Mouse (Mus musculus): Measurements from ENCODE around the gene Cenpx. TPM values are rescaled to one million over a fixed set of nuclear protein-coding genes. Genes with fewer than 3 reads are reported as not detected.
A peak's percentile ranks its signal among the peaks of the same experiment; 100 is the strongest.
"Not testable (repeated sequence)": the region's sequence is repeated elsewhere in the genome, so short reads cannot be mapped to it uniquely, and the experiment has no call there.

The Cenpx gene
- 156 and 166 TPM in 2 replicates for polyA plus RNA-seq (2015; fragmentation: Nextera tagmentation; extraction: Ambion mirVana)

DNA sequence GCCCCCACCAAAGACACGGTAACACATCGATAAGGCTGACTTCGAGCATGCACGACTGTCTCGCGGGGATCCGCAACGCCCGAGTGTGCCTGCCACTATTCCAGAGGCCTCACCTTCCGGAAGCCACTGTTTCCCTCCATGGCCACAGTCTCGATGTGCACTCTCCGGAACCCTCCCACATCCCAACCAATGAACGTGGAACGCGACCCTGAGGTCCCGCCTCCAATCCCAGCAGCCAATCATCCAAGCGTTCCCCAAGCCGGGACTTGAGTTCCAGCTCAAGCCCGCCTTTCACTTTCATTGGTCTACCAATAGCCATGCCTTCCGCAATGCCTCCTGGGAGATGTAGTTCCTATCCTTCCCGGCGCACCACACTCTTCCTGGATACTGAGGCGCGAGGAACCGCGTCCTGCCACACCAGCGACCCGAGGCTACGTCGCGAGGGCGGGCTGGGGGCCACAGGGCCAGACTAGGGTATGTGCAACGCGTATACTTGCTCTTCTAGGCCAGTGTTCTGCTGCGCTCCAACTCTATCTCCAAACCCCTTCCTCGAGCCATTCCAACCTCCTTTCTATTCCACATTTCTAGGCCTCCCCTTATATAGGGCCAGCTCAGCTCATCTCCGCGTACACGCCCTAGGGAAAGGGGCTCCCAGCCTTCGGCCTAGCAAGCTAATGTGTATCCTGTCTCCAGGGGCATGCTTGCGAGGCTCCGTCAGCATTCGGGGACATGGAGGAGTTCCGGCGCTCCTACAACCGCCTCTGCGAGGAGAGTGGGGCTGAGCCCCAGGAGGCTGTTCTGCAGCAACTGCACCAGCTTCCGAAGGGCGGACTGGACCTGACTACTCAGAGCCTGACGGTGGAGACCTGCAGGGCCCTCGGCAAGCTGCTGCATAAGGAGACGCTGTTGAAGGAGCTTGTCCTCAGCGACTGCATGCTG lies at the start of gene Cenpx, which contains the start of gene Lrrc45:
TSS of gene Cenpx (minus strand) at position 159 of the 939 bp plus-strand sequence.
TSS of gene Lrrc45 (plus strand) at position 346 of the 939 bp plus-strand sequence.
- WGBS: 1% methylated on average over 53 of the region's 53 CpGs
- ATAC-seq (ENCODE audit: insufficient number of reproducible peaks, low FRiP score, low TSS enrichment, low read depth): peak; percentile 95

DNA sequence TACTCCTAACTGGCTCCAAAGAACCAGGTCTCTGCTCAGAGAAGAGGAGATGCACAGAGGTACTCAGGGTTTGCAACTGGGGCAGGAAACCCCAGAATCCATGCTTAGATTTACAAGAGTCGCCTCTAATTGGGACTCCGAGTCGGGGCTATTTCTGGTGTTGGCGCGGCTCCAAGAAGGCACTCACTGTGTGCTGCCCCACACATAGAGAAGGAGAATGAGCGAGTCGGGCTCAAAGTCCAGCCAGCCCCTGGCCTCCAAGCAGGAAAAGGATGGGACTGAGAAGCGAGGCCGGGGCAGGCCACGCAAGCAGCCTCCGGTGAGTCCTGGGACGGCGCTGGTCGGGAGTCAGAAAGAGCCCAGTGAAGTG lies 49.1 kb upstream of the Cenpx start, which contains the start of gene Hmga1b:
TSS of gene Hmga1b (plus strand) at position 123 of the 370 bp plus-strand sequence.
- 14% methylated on average over 14 of the region's 14 CpGs for WGBS
- H3K4me1 ChIP-seq; H3K27ac ChIP-seq; H3K27me3 ChIP-seq; H3K36me3 ChIP-seq; H3K9ac ChIP-seq; H3K4me3 ChIP-seq; H3K9me3 ChIP-seq; ATAC-seq (ENCODE audit: insufficient number of reproducible peaks, low FRiP score, low TSS enrichment, low read depth): not testable (repeated sequence)
- 0 out of 2 replicates have a peak within 1 kb of the TSS, but pooled peaks have one; percentile 10 for H3K4me2 ChIP-seq

More for the DNA sequence above, at the start of gene Cenpx, which contains the start of gene Lrrc45:
- H3K9me3 ChIP-seq: no peaks in the 10 kb centered on the region
- peak within 1 kb of the TSS; percentile 57 for H3K9ac ChIP-seq
- peaks cover 44% of the 10 kb centered on the region for H3K4me1 ChIP-seq
- peak within 1 kb of the TSS; percentile 78 for H3K4me3 ChIP-seq
- H3K27me3 ChIP-seq: no peaks in the 10 kb centered on the region
- peak within 1 kb of the TSS; percentile 99 for H3K4me2 ChIP-seq
- peak within 1 kb of the TSS; percentile 87 for H3K27ac ChIP-seq
- H3K36me3 ChIP-seq: peaks cover 59% of the 10 kb centered on the region

DNA sequence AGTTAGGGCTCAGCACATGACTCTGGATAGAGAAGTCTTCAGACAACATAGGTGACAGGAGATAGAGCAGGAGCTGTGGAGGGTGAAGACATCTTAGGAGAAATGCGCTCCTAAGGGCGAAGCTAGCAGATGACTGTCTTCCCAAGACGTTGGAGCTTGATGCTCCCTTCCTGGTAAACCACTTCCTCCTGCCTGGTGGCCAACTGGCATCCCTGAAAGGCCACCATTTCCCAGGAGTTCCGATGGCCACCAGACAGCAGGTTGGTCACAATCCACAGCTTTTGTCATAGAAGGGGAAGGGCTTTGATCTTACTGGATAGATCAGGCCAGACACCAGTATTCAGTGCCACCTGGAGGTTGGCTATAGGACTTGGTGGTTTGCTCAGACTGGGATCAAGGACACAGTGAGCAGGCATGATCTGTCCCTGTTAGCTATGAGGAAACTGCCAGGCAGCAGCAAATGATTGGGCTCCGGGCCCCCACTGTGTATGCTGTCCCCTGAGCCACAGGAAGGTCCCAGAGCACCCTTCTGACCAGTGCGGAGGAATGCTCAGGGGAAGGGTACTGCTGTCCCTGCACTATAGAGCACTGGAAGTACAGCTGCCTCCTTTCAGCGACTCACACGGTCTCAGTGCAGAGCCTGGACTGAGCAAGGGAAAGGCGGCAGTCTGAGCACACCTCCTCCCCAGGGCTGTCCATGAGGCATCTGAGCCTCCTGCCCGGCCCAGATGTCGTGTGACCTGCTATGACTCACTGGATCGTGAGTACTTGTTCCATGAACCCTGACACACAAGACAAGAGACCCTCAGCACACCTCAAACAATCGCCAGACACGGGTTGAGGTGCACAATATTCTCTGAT lies 48.5 kb upstream of the Cenpx start:
- ATAC-seq (ENCODE audit: insufficient number of reproducible peaks, low FRiP score, low TSS enrichment, low read depth): no peak; the same call in 1 of the 2 replicates

DNA sequence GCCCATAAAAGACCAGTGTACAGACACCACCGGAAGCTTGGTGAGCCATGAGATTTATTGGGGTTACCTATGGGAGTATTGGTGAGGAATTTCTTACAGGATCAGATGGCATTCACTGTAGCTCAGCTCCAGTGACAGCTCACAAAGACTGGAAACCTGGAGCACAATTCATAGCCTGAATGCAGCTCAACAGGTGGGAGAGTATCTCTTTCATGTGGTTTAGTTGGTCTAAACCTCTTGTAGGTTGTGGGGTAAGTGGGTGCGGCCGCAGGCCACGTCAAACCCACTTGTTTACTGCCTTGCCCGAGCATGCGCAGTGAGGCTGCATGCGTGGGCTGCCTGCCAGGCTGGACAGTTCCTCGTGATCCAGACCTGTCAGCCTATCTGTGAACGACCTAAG lies 46.7 kb upstream of the Cenpx start:
- H3K4me1 ChIP-seq: peaks cover 7% of the 10 kb centered on the region; the same call in 1 of the 2 replicates
- 0 out of 2 replicates have a peak, but pooled peaks cover 6% of the 10 kb centered on the region for H3K9me3 ChIP-seq
- ATAC-seq (ENCODE audit: insufficient number of reproducible peaks, low FRiP score, low TSS enrichment, low read depth): no peak
- no peak overlapping the region for H3K4me2 ChIP-seq
- H3K27ac ChIP-seq: no peak overlapping the region
- H3K9ac ChIP-seq: no peak overlapping the region
- H3K36me3 ChIP-seq: no peaks in the 10 kb centered on the region
- 84% methylated on average over 9 of the region's 9 CpGs for WGBS
- H3K27me3 ChIP-seq: no peaks in the 10 kb centered on the region
- no peak overlapping the region for H3K4me3 ChIP-seq

More for the DNA sequence above, 48.5 kb upstream of the Cenpx start:
- 0 out of 2 replicates have a peak overlapping the region, but pooled peaks have one; percentile 10 for H3K4me2 ChIP-seq
- H3K9ac ChIP-seq: no peak overlapping the region
- peaks cover 7% of the 10 kb centered on the region; the same call in 1 of the 2 replicates for H3K4me1 ChIP-seq
- no peak overlapping the region for H3K27ac ChIP-seq
- H3K4me3 ChIP-seq: no peak overlapping the region
- no peaks in the 10 kb centered on the region for H3K36me3 ChIP-seq
- H3K9me3 ChIP-seq: 0 out of 2 replicates have a peak, but pooled peaks cover 6% of the 10 kb centered on the region
- no peaks in the 10 kb centered on the region for H3K27me3 ChIP-seq
- WGBS: 64% methylated on average over 14 of the region's 14 CpGs

DNA sequence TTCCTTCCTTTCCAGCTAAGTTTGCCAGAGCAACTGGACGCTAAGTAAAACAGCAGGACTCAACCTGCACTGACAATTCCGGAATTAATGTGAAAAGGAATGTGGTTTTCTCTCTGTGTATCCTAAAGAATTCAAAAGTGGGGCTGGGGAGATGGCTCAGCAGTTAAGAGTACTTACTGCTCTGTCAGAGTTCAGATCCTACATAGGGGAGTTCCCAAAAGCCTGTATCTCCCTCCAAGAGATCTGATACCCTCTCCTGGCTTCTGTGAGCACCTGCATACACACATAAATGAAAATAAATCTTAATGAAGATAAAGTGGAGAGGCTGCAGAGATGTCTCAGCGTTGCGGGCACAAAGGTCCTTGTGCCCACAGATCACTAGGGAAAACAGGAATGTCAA lies 38.1 kb upstream of the Cenpx start:
- H3K9ac ChIP-seq: no peak overlapping the region
- ATAC-seq (ENCODE audit: insufficient number of reproducible peaks, low FRiP score, low TSS enrichment, low read depth): no peak

DNA sequence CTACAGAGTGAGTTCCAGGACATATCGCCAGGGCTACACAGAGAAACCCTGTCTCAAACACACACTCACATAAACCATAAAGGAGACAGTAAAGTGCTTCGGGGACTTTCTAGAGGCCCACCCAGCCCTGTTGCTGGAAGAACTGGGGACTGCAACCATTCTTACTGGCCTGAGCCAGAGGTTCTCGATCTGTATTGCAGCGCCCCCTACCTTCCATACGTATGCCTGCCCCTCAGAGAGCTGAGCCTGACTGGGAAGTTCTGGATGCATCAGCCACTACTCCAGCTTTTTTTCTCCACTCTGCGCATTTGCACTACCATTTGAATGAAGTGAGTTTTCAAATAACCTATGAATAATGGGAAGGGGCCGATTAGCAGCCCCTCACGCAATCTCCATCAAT lies 35.9 kb upstream of the Cenpx start:
- Histone ChIP-seq H3K27me3 (no peaks in the 10 kb centered on the region), H3K9ac (no peak overlapping the region), H3K4me1 (no peaks in the 10 kb centered on the region), H3K9me3 (no peaks in the 10 kb centered on the region), H3K4me2 (no peak overlapping the region), H3K27ac (no peak overlapping the region), H3K4me3 (no peak overlapping the region), H3K36me3 (no peaks in the 10 kb centered on the region)
- WGBS: 67% methylated on average over 8 of the region's 8 CpGs
- no peak for ATAC-seq (ENCODE audit: insufficient number of reproducible peaks, low FRiP score, low TSS enrichment, low read depth)

More for the DNA sequence above, 38.1 kb upstream of the Cenpx start:
- WGBS: 60% methylated on average over 4 of the region's 4 CpGs
- Histone ChIP-seq H3K27me3 (no peaks in the 10 kb centered on the region), H3K4me1 (no peaks in the 10 kb centered on the region), H3K36me3 (no peaks in the 10 kb centered on the region), H3K4me2 (no peak overlapping the region), H3K9me3 (no peaks in the 10 kb centered on the region), H3K4me3 (no peak overlapping the region), H3K27ac (no peak overlapping the region)

DNA sequence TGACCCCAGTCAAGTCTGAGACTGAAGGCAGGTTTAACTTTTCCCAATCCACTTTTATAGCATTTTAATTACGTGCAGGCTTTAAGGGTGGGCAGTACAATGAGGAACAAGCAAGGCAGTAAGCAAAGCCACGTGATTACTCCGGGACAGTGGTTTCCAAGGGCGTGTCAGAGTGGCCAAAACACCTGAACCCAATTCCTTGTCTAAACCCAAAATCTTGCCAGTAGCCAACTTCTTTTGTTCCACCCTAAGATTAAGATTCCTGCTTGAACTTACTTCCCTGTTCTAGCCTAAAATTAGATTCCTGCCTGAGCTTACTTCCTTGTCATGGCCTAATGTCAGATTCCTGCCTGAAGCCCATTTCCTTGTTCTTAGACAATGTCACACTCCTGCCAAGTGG lies 34.4 kb upstream of the Cenpx start:
- 47% methylated on average over 4 of the region's 4 CpGs for WGBS
- Histone ChIP-seq H3K4me2 (no peak overlapping the region), H3K27ac (no peak overlapping the region), H3K36me3 (no peaks in the 10 kb centered on the region), H3K9ac (no peak overlapping the region), H3K4me3 (no peak overlapping the region), H3K27me3 (no peaks in the 10 kb centered on the region), H3K4me1 (no peaks in the 10 kb centered on the region), H3K9me3 (no peaks in the 10 kb centered on the region)
- ATAC-seq (ENCODE audit: insufficient number of reproducible peaks, low FRiP score, low TSS enrichment, low read depth): no peak

DNA sequence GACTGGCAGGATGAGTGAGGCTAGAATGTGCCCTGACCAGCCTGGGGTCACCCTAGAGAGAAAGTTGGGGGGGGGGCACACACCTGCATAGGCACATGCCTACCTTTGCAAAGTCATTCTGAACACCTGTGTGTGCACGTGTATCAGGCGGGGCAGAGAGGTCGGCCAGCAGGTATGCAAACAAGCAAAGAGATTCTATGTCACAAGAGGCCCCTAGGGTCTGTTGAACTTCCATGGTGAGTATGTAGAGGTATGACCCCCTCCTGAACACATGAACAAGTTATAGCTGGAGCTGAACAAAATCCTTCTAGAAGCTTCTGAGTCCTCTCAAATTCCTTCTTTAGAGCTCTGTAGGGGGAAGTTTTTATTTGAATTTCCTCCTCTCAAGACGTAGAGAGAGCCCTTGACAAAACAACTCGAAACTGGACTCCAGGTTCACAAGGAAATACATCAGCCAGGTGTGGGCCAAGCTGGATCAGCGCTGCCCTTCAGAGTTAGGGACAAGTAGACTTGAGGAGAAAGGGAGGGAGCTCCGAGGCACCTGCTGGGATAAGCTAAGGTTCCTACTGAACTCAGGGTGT lies 30.7 kb upstream of the Cenpx start:
- Histone ChIP-seq H3K36me3 (no peaks in the 10 kb centered on the region), H3K9ac (no peak overlapping the region; the same call in 1 of the 2 replicates), H3K9me3 (no peaks in the 10 kb centered on the region), H3K4me2 (no peak overlapping the region), H3K4me1 (no peaks in the 10 kb centered on the region), H3K27ac (no peak overlapping the region), H3K27me3 (no peaks in the 10 kb centered on the region), H3K4me3 (no peak overlapping the region)
- WGBS: 51% methylated on average over 7 of the region's 7 CpGs
- no peak for ATAC-seq (ENCODE audit: insufficient number of reproducible peaks, low FRiP score, low TSS enrichment, low read depth)

DNA sequence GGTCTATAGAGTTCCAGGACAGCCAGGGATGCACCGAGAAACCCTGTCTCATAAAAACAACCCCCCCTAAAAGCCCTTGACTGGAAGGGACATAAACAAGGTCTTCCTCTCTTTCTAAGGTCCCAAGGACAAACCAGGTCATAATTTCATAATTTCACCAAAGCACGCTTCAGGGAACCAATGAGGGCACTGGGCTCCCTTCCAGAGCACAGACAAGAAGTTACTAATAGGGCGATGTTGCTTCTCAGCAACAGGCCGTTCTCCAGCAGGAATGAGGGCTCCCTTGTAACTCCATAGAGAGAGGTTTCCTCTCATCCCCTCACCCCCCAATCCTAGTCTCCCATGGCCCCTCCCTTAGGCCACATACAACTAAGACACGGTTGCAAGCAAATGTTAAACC lies 27.4 kb upstream of the Cenpx start:
- H3K4me3 ChIP-seq: no peak overlapping the region
- 90% methylated on average over 5 of the region's 5 CpGs for WGBS
- no peak overlapping the region for H3K27ac ChIP-seq
- no peaks in the 10 kb centered on the region for H3K9me3 ChIP-seq
- no peak overlapping the region for H3K9ac ChIP-seq
- no peaks in the 10 kb centered on the region for H3K4me1 ChIP-seq
- no peaks in the 10 kb centered on the region for H3K27me3 ChIP-seq
- no peak overlapping the region for H3K4me2 ChIP-seq
- no peak for ATAC-seq (ENCODE audit: insufficient number of reproducible peaks, low FRiP score, low TSS enrichment, low read depth)
- no peaks in the 10 kb centered on the region for H3K36me3 ChIP-seq

DNA sequence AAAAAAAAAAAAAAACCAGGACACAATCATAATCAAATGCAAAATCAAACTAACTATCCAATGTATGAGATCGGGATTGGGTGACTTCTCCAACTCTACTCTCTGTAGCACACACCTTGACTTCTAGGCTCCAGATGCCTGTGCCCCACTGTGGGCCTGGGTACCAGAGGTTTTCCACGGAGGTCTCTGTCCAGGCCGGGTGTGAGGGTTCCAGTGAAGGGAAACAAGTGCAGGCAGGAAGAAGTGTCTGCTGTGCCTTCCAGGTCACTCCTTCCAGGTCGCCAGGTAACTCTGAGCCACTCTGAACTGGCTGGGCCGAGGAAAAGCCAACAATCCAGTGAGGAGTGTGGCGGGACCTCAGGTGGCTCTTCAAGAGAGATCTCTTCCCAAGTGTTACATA lies 22.9 kb upstream of the Cenpx start:
- no peak for ATAC-seq (ENCODE audit: insufficient number of reproducible peaks, low FRiP score, low TSS enrichment, low read depth)
- peaks cover 20% of the 10 kb centered on the region for H3K4me1 ChIP-seq
- no peak overlapping the region for H3K4me2 ChIP-seq
- H3K27ac ChIP-seq: no peak overlapping the region
- no peaks in the 10 kb centered on the region for H3K9me3 ChIP-seq
- no peaks in the 10 kb centered on the region for H3K27me3 ChIP-seq
- H3K36me3 ChIP-seq: no peaks in the 10 kb centered on the region
- H3K9ac ChIP-seq: no peak overlapping the region
- no peak overlapping the region for H3K4me3 ChIP-seq
- WGBS: 75% methylated on average over 6 of the region's 6 CpGs

DNA sequence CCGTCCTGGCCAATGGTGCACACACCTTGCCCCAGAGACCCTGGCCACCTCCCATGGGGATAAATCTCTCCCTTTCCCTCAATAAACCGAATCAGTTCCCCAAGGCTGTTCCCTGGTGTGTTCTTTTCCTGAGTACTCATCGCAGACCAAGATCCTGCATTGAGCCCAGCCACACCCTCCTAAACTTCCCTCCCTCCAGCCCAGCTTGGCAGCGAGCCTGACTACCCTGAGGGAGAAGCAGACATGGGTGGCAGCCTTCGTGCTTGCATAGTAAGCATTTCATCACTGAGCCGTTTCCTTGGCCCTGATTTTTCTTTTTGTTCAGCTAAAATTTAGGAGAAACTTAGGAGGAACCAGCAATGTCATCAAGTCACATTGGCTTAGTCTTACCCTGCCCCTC lies 20.0 kb upstream of the Cenpx start:
- H3K27me3 ChIP-seq: 0 out of 2 replicates have a peak, but pooled peaks cover 2% of the 10 kb centered on the region
- no peaks in the 10 kb centered on the region for H3K36me3 ChIP-seq
- ATAC-seq (ENCODE audit: insufficient number of reproducible peaks, low FRiP score, low TSS enrichment, low read depth): no peak
- 45% methylated on average over 6 of the region's 6 CpGs for WGBS
- peaks cover 28% of the 10 kb centered on the region for H3K4me1 ChIP-seq
- H3K4me3 ChIP-seq: no peak overlapping the region
- peak overlapping the region; percentile 66; the same call in 1 of the 2 replicates for H3K27ac ChIP-seq
- no peak overlapping the region for H3K4me2 ChIP-seq
- H3K9ac ChIP-seq: no peak overlapping the region
- no peaks in the 10 kb centered on the region for H3K9me3 ChIP-seq

Data from limb, embryonic 15.5 days (tissue).